Mouse (Mus musculus) liver, adult 2 months (tissue): Measurements from ENCODE around the gene Zfp800.

Source experiments
- CTCF ChIP-seq: fragments of 200-500 bp; IDR thresholded peaks from 2 replicates; pipeline ENCODE4 v1.5.1; 2011; ENCODE audit warnings: low read depth, low read length, control low read depth
- POLR2A ChIP-seq: fragments of 200-500 bp; IDR thresholded peaks from 2 replicates; pipeline ENCODE4 v1.6.1; 2011; ENCODE audit warnings: low read length, control low read depth; ENCODE audit not compliant: insufficient read depth; ENCODE audit errors: extremely low read depth

GRCm38 (mm10) chr6:28422651-28423290 is 25.0 kb upstream of the Zfp800 start:
- TF ChIP-seq CTCF (no peak), POLR2A (no peak)
